Mouse (Mus musculus) lung, postnatal 0 days (tissue): ENCODE results near the gene Cnr2.

ENCODE experiments used
- CTCF ChIP-seq: IDR thresholded peaks from 2 replicates; pipeline ENCODE4 v1.5.1; 2016; ENCODE audit warnings: antibody characterized with exemption, mild to moderate bottlenecking
- EP300 ChIP-seq: IDR thresholded peaks from 2 replicates; pipeline ENCODE4 v1.6.1; 2016; ENCODE audit warnings: antibody characterized with exemption, mild to moderate bottlenecking, control low read depth

- TF ChIP-seq CTCF, result no peak
- TF ChIP-seq EP300, result no peak
Observed at GRCm38 (mm10) chr4:135946278-135946658, 51.1 kb downstream of the Cnr2 start, which contains the start of gene Hmgcl.
